ENCODE assay signal across 1 mouse cellular context in the genomic region with DNA sequence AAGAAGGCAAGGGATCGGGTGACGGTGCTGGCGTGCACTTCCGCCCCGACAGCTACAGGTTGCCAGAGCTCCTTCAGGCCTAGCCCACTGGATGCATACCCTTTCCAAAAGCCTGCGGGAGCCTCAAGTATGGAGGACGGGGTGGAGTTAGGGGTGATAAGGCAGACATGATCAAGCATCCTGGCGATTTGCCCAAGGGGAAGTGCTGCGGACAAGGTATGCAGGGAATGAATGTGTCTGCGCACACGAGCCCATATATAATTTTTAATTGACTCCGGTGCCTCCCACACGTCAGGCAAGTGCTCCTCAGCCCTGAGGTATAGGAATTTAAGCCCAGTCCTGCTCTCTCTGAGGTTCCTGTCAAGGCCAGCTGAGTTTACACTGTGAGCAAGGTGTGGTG.
TF ChIP-seq lines count a peak whose summit lies in the region.

No protein-coding gene starts in this region.

TF ChIP-seq in MEL, 35 proteins besides CTCF, POLR2A, EP300 and RAD21 (continued from another document):
- TF ChIP-seq MXI1 (IDR thresholded peaks at IDR 0.05; ENCODE audit: low read depth, low read length) (peak; percentile 78), KAT2A (conservative IDR thresholded peaks at IDR 0.05; ENCODE audit: low read depth, low read length) (no peak), NELFE (IDR thresholded peaks at IDR 0.05; ENCODE audit: low read depth, low read length) (peak; percentile 57), ETS1 (IDR thresholded peaks at IDR 0.05; ENCODE audit: low read depth, low read length) (peak; percentile 61), POLR2AphosphoS5 (IDR thresholded peaks at IDR 0.05; ENCODE audit: borderline replicate concordance, low read depth, low read length) (no peak), MYC (IDR thresholded peaks at IDR 0.05; ENCODE audit: low read depth, low read length) (no peak; the same call in 1 of the 2 replicates), ELF1 (IDR thresholded peaks at IDR 0.05; ENCODE audit: low read depth, low read length) (peak; percentile 63; the same call in 1 of the 2 replicates), CHD1 (IDR thresholded peaks at IDR 0.05; ENCODE audit: low read depth, low read length) (no peak), GATA1 (IDR thresholded peaks at IDR 0.05; ENCODE audit: low read depth, low read length) (peak; percentile 68), TCF12 (IDR thresholded peaks at IDR 0.05; ENCODE audit: low read depth, low read length) (peak; percentile 56), ZC3H11A (IDR thresholded peaks at IDR 0.05; ENCODE audit: low read depth, low read length) (no peak), TAL1 (IDR thresholded peaks at IDR 0.05; ENCODE audit: low read length) (no peak), HCFC1 (IDR thresholded peaks at IDR 0.05; ENCODE audit: low read depth, low read length) (peak; percentile 65), GABPA (IDR thresholded peaks at IDR 0.05; ENCODE audit: low read depth, low read length) (no peak), JUND (IDR thresholded peaks at IDR 0.05; ENCODE audit: low read depth, low read length) (no peak)
TF ChIP-seq in MEL: peak in this region for 13.
